Mouse (Mus musculus) limb, embryonic 15.5 days (tissue): ENCODE measurements around the gene Tfr2. TPM values are rescaled to one million over a fixed set of nuclear protein-coding genes. Genes with fewer than 3 reads are reported as not detected.

Experiments
- ATAC-seq: fragments of 200-750 bp; cut with Nextera tagmentation; 2 replicates; pipeline ENCODE4 v1.8.0; 2017; ENCODE audit warnings: low read depth, moderate TSS enrichment; ENCODE audit not compliant: insufficient number of reproducible peaks, low FRiP score, low TSS enrichment
- H3K27ac ChIP-seq: fragments of 300-500 bp; sonication (generic); 2 replicates; pipeline ENCODE4 v1.5.1; 2015; ENCODE audit warnings: moderate library complexity, mild to moderate bottlenecking, inconsistent platforms
- H3K27me3 ChIP-seq: fragments of 300-500 bp; sonication (generic); 2 replicates; pipeline ENCODE4 v1.6.1; 2015; ENCODE audit warnings: inconsistent platforms
- H3K36me3 ChIP-seq: fragments of 300-500 bp; sonication (generic); 2 replicates; pipeline ENCODE4 v1.6.1; 2015; ENCODE audit warnings: inconsistent platforms
- H3K4me1 ChIP-seq: fragments of 300-500 bp; sonication (generic); 2 replicates; pipeline ENCODE4 v1.6.1; 2015; ENCODE audit warnings: inconsistent platforms
- H3K4me2 ChIP-seq: fragments of 300-500 bp; sonication (generic); 2 replicates; pipeline ENCODE4 v1.6.1; 2015; ENCODE audit warnings: mild to moderate bottlenecking, inconsistent platforms
- H3K4me3 ChIP-seq: fragments of 300-500 bp; sonication (generic); 2 replicates; pipeline ENCODE4 v1.5.1; 2015; ENCODE audit warnings: mild to moderate bottlenecking, inconsistent platforms
- H3K9ac ChIP-seq: fragments of 300-500 bp; sonication (generic); 2 replicates; pipeline ENCODE4 v1.6.1; 2015; ENCODE audit warnings: inconsistent platforms
- H3K9me3 ChIP-seq: fragments of 300-500 bp; sonication (generic); 2 replicates; pipeline ENCODE4 v1.6.1; 2016; ENCODE audit warnings: inconsistent platforms
- WGBS: fragments of 180-500 bp; shearing (Covaris S2); methylation state at CpG from one replicate; pipeline ENCODE4 v1.1.7; 2015; 5-methylcytosine and 5-hydroxymethylcytosine counted together
- polyA plus RNA-seq: library from polyadenylated mRNA; unstranded; fragments of >200 nt; fragmentation: Nextera tagmentation; extraction: Ambion mirVana; gene quantifications from 2 replicates; pipeline ENCODE4 v1.2.1, GENCODE M21; 2015

Tfr2 gene
- polyA plus RNA-seq, 1 experiment from 2014 or later, result 1.4 TPM

- H3K9ac ChIP-seq, result no peak overlapping the region
- H3K27ac ChIP-seq, result no peak overlapping the region
- no peak overlapping the region for H3K4me2 ChIP-seq
- no peaks in the 10 kb centered on the region for H3K9me3 ChIP-seq
- ATAC-seq, result no peak
- no peaks in the 10 kb centered on the region for H3K36me3 ChIP-seq
- H3K27me3 ChIP-seq, result 0 out of 2 replicates have a peak, but pooled peaks cover 3% of the 10 kb centered on the region
- H3K4me3 ChIP-seq, result no peak overlapping the region
- WGBS, result 86% methylated on average over 8 of the region's 8 CpGs
- H3K4me1 ChIP-seq, result peaks cover 4% of the 10 kb centered on the region; the same call in 1 of the 2 replicates
Observed at GRCm38 (mm10) chr5:137568223-137568798, 1.3 kb upstream of the Tfr2 start.

GRCm38 (mm10) chr5:137569031-137569430 is 609 bp upstream of the Tfr2 start:
- no peak overlapping the region for H3K4me3 ChIP-seq
- ATAC-seq, result no peak
- peaks cover 4% of the 10 kb centered on the region; the same call in 1 of the 2 replicates for H3K4me1 ChIP-seq
- H3K27me3 ChIP-seq, result peaks cover 7% of the 10 kb centered on the region; the same call in 1 of the 2 replicates
- 63% methylated on average over 11 of the region's 12 CpGs for WGBS
- H3K27ac ChIP-seq, result no peak overlapping the region
- no peaks in the 10 kb centered on the region for H3K9me3 ChIP-seq
- H3K4me2 ChIP-seq, result no peak overlapping the region
- H3K9ac ChIP-seq, result no peak overlapping the region
- no peaks in the 10 kb centered on the region for H3K36me3 ChIP-seq

- Histone ChIP-seq H3K9ac (no peak overlapping the region), H3K27ac (no peak overlapping the region), H3K4me2 (no peak overlapping the region), H3K9me3 (no peaks in the 10 kb centered on the region), H3K4me3 (no peak overlapping the region), H3K36me3 (no peaks in the 10 kb centered on the region), H3K4me1 (peaks cover 10% of the 10 kb centered on the region), H3K27me3 (peaks cover 15% of the 10 kb centered on the region)
- ATAC-seq, result no peak
- 54% methylated on average over 7 of the region's 7 CpGs for WGBS
Observed at GRCm38 (mm10) chr5:137570181-137570580, 541 bp downstream of the Tfr2 start.

GRCm38 (mm10) chr5:137570691-137571586 is 1.3 kb downstream of the Tfr2 start:
- WGBS, result 76% methylated on average over 17 of the region's 17 CpGs
- H3K36me3 ChIP-seq, result no peaks in the 10 kb centered on the region
- ATAC-seq, result no peak

GRCm38 (mm10) chr5:137574470-137574901 is 4.8 kb downstream of the Tfr2 start:
- no peak overlapping the region for H3K27ac ChIP-seq

More at GRCm38 (mm10) chr5:137570691-137571586, 1.3 kb downstream of the Tfr2 start:
- Histone ChIP-seq H3K9ac (no peak overlapping the region), H3K4me3 (no peak overlapping the region), H3K9me3 (no peaks in the 10 kb centered on the region), H3K4me2 (no peak overlapping the region), H3K27me3 (peaks cover 15% of the 10 kb centered on the region), H3K27ac (no peak overlapping the region), H3K4me1 (peaks cover 10% of the 10 kb centered on the region)

GRCm38 (mm10) chr5:137580246-137580645 is 10.6 kb downstream of the Tfr2 start:
- H3K4me2 ChIP-seq, result no peak overlapping the region
- H3K4me1 ChIP-seq, result peaks cover 22% of the 10 kb centered on the region; the same call in 1 of the 2 replicates
- H3K9ac ChIP-seq, result no peak overlapping the region
- no peak for ATAC-seq
- WGBS, result 79% methylated on average over 6 of the region's 6 CpGs
- H3K36me3 ChIP-seq, result no peaks in the 10 kb centered on the region
- no peak overlapping the region for H3K4me3 ChIP-seq
- H3K9me3 ChIP-seq, result no peaks in the 10 kb centered on the region
- peaks cover 16% of the 10 kb centered on the region for H3K27me3 ChIP-seq
- H3K27ac ChIP-seq, result no peak overlapping the region

More at GRCm38 (mm10) chr5:137574470-137574901, 4.8 kb downstream of the Tfr2 start:
- no peak for ATAC-seq
- no peaks in the 10 kb centered on the region for H3K36me3 ChIP-seq
- H3K9ac ChIP-seq, result no peak overlapping the region
- 6% methylated on average over 27 of the region's 27 CpGs for WGBS
- H3K9me3 ChIP-seq, result no peaks in the 10 kb centered on the region
- H3K27me3 ChIP-seq, result peaks cover 15% of the 10 kb centered on the region
- peak overlapping the region; percentile 41 for H3K4me2 ChIP-seq
- H3K4me1 ChIP-seq, result peaks cover 10% of the 10 kb centered on the region
- H3K4me3 ChIP-seq, result peak overlapping the region; percentile 25

- peaks cover 22% of the 10 kb centered on the region; the same call in 1 of the 2 replicates for H3K4me1 ChIP-seq
- no peak overlapping the region for H3K4me2 ChIP-seq
- H3K36me3 ChIP-seq, result no peaks in the 10 kb centered on the region
- peaks cover 16% of the 10 kb centered on the region for H3K27me3 ChIP-seq
- H3K4me3 ChIP-seq, result no peak overlapping the region
- no peak overlapping the region for H3K27ac ChIP-seq
- no peaks in the 10 kb centered on the region for H3K9me3 ChIP-seq
- no peak overlapping the region for H3K9ac ChIP-seq
- WGBS, result 28% methylated on average over 8 of the region's 8 CpGs
- no peak for ATAC-seq
Observed at GRCm38 (mm10) chr5:137582702-137583101, 13.1 kb downstream of the Tfr2 start.

GRCm38 (mm10) chr5:137583670-137584169 is 14.1 kb downstream of the Tfr2 start:
- Histone ChIP-seq H3K9ac (0 out of 2 replicates have a peak overlapping the region, but pooled peaks have one; percentile 0), H3K4me2 (peak overlapping the region; percentile 62), H3K4me1 (peaks cover 22% of the 10 kb centered on the region; the same call in 1 of the 2 replicates), H3K27me3 (peaks cover 16% of the 10 kb centered on the region), H3K4me3 (peak overlapping the region; percentile 40), H3K36me3 (no peaks in the 10 kb centered on the region), H3K27ac (peak overlapping the region; percentile 50), H3K9me3 (no peaks in the 10 kb centered on the region)
- 0 out of 2 replicates have a peak, but pooled peaks have one; percentile 37 for ATAC-seq
- 17% methylated on average over 27 of the region's 27 CpGs for WGBS

- Histone ChIP-seq H3K9me3 (no peaks in the 10 kb centered on the region), H3K9ac (no peak overlapping the region), H3K4me3 (no peak overlapping the region), H3K4me1 (peaks cover 22% of the 10 kb centered on the region; the same call in 1 of the 2 replicates), H3K36me3 (no peaks in the 10 kb centered on the region), H3K27ac (no peak overlapping the region), H3K4me2 (no peak overlapping the region), H3K27me3 (peaks cover 16% of the 10 kb centered on the region)
- ATAC-seq, result no peak
- WGBS, result 31% methylated on average over 8 of the region's 8 CpGs
Observed at GRCm38 (mm10) chr5:137584976-137585375, 15.3 kb downstream of the Tfr2 start.

GRCm38 (mm10) chr5:137590507-137590906 is 20.9 kb downstream of the Tfr2 start:
- Histone ChIP-seq H3K9me3 (no peaks in the 10 kb centered on the region), H3K4me2 (no peak overlapping the region), H3K27me3 (no peaks in the 10 kb centered on the region), H3K4me3 (no peak overlapping the region), H3K9ac (no peak overlapping the region), H3K4me1 (no peaks in the 10 kb centered on the region), H3K36me3 (no peaks in the 10 kb centered on the region), H3K27ac (no peak overlapping the region)
- ATAC-seq, result no peak
- WGBS, result 74% methylated on average over 5 of the region's 5 CpGs

GRCm38 (mm10) chr5:137595921-137596320 is 26.3 kb downstream of the Tfr2 start:
- H3K27me3 ChIP-seq, result no peaks in the 10 kb centered on the region
- 83% methylated on average over 7 of the region's 7 CpGs for WGBS
- H3K9me3 ChIP-seq, result no peaks in the 10 kb centered on the region
- peaks cover 14% of the 10 kb centered on the region for H3K4me1 ChIP-seq
- H3K4me2 ChIP-seq, result no peak overlapping the region
- ATAC-seq, result no peak
- H3K9ac ChIP-seq, result no peak overlapping the region
- H3K36me3 ChIP-seq, result peaks cover 12% of the 10 kb centered on the region
- H3K4me3 ChIP-seq, result no peak overlapping the region
- no peak overlapping the region for H3K27ac ChIP-seq
